Mouse (Mus musculus): Measurements from ENCODE around the gene Filip1l. TPM values are rescaled to one million over a fixed set of nuclear protein-coding genes. Genes with fewer than 3 reads are reported as not detected.

Gene Filip1l
- total and polyA plus RNA-seq, 2 experiments from 2014 or later = 1.3 to 1.7 TPM

DNA sequence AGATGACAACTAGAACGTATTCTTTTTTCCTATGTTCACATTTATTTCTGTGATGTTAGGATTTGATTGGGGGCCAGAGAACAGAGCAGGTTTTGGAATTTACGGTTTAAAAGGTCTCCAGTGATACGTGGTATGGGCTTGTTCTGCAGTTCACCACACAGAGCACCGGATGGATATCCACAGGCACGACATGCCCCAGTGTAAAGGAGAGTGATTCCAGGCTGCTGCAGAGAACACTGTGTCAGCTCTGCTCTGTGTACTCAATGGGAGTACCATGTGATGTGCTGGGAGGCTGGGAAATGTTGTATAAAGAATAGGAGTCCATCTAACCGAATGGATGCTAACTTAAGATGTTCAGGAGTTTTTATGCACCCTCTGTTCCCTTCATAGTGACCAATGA is 1.0 kb downstream of the Filip1l start:
- no peak overlapping the region for H3K4me3 ChIP-seq (ENCODE audit: low read depth, low read length)
- no peak overlapping the region for H3K9ac ChIP-seq
- H3K4me1 ChIP-seq (ENCODE audit: insufficient read depth) = no peaks in the 10 kb centered on the region
- no peak for TF ChIP-seq CTCF (IDR thresholded peaks at IDR 0.05; ENCODE audit: low read depth)
- no peaks in the 10 kb centered on the region for H3K27me3 ChIP-seq (ENCODE audit: insufficient read depth, low read length)
- H3K27ac ChIP-seq (ENCODE audit: low read depth, low read length) = no peak overlapping the region
- H3K36me3 ChIP-seq (ENCODE audit: insufficient read depth) = no peaks in the 10 kb centered on the region
- WGBS = 74% methylated on average over 6 of the region's 6 CpGs
- ATAC-seq (no peak), DNase-seq (no peak)
- H3K9me3 ChIP-seq (ENCODE audit: low read length) = no peaks in the 10 kb centered on the region
- no peak overlapping the region for H3K4me2 ChIP-seq (ENCODE audit: low read depth)

DNA sequence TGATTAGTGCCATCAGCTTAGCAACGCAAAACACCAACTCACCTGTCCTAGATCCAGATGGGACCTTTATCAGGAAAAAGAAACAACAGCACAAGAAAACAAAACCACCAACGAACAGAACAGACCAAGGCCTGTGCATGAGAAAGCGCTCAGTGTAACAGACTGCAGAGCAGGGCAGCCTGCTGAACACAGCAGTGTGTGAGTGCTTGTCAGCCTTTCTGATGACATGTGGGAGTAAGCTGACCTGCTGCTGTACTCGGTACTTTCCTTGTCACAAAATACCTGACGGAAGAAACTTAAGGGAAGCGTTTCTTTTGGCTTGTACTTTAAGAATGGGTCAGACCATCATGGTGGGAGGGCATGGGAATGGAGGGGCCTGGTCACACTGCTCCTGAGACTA is 3.6 kb downstream of the Filip1l start:
- TF ChIP-seq CTCF (IDR thresholded peaks at IDR 0.05; ENCODE audit: low read depth) = no peak
- DNase-seq (no peak), ATAC-seq (no peak; the same call in 1 of the 2 replicates)
- Histone ChIP-seq H3K4me3 (ENCODE audit: low read depth, low read length) (no peak overlapping the region), H3K27me3 (ENCODE audit: insufficient read depth, low read length) (no peaks in the 10 kb centered on the region), H3K4me2 (ENCODE audit: low read depth) (no peak overlapping the region), H3K9me3 (ENCODE audit: low read length) (no peaks in the 10 kb centered on the region), H3K27ac (ENCODE audit: low read depth, low read length) (no peak overlapping the region), H3K9ac (no peak overlapping the region), H3K4me1 (ENCODE audit: insufficient read depth) (no peaks in the 10 kb centered on the region), H3K36me3 (ENCODE audit: insufficient read depth) (no peaks in the 10 kb centered on the region)
- WGBS = 67% methylated on average over 6 of the region's 6 CpGs

DNA sequence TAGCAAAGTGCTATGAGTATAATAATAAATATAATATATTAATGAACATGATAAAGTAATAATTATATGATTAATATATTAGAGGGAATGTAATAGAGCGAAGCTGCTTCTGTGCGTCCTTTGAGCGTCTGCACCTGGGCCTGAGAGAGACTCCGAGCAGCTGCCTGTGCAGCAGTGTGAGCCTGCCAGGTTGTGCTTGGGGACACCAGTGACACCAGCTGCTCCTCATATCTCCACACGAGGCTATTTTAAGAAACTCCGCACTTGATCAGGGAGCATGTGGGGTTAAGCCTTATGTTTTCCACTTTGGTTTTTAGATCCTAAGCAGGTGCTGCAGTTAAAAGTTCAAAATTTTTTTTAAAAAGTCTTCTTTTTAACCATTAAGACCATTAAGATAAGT is 4.1 kb downstream of the Filip1l start:
- 91% methylated on average over 6 of the region's 6 CpGs for WGBS
- no peaks in the 10 kb centered on the region for H3K36me3 ChIP-seq (ENCODE audit: insufficient read depth)
- TF ChIP-seq CTCF (IDR thresholded peaks at IDR 0.05; ENCODE audit: low read depth) = no peak
- H3K27me3 ChIP-seq (ENCODE audit: insufficient read depth, low read length) = no peaks in the 10 kb centered on the region
- H3K9me3 ChIP-seq (ENCODE audit: low read length) = no peaks in the 10 kb centered on the region
- no peaks in the 10 kb centered on the region for H3K4me1 ChIP-seq (ENCODE audit: insufficient read depth)
- no peak for DNase-seq
- H3K4me3 ChIP-seq (ENCODE audit: low read depth, low read length) = no peak overlapping the region
- H3K9ac ChIP-seq = no peak overlapping the region
- no peak overlapping the region for H3K4me2 ChIP-seq (ENCODE audit: low read depth)
- H3K27ac ChIP-seq (ENCODE audit: low read depth, low read length) = no peak overlapping the region
- ATAC-seq = no peak; the same call in 1 of the 2 replicates

DNA sequence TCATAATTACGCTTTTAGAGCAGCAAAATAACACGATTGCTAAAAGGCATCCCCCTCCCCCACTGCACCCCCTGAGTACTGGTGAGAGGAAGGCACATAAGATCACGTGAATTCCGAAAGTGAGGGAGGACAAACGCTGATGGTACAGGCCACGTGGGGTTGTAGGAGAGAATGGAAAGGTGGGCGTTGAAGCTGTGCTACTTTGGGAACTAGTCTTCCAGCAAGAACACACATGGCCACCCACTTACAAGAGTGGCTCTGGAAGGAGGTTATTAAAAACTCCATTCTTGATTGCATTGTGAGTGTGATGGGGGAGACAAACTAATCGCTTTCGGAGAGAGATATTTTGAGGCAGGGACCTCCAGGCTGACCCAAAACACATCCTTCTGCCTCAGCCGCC is 6.4 kb downstream of the Filip1l start:
- no peaks in the 10 kb centered on the region for H3K27me3 ChIP-seq (ENCODE audit: insufficient read depth, low read length)
- H3K4me2 ChIP-seq (ENCODE audit: low read depth) = no peak overlapping the region
- H3K36me3 ChIP-seq (ENCODE audit: insufficient read depth) = no peaks in the 10 kb centered on the region
- H3K4me1 ChIP-seq (ENCODE audit: insufficient read depth) = no peaks in the 10 kb centered on the region
- no peak for TF ChIP-seq CTCF (IDR thresholded peaks at IDR 0.05; ENCODE audit: low read depth)
- WGBS = 83% methylated on average over 10 of the region's 10 CpGs
- ATAC-seq (no peak), DNase-seq (no peak)
- no peak overlapping the region for H3K27ac ChIP-seq (ENCODE audit: low read depth, low read length)
- no peak overlapping the region for H3K4me3 ChIP-seq (ENCODE audit: low read depth, low read length)
- no peak overlapping the region for H3K9ac ChIP-seq
- no peaks in the 10 kb centered on the region for H3K9me3 ChIP-seq (ENCODE audit: low read length)

DNA sequence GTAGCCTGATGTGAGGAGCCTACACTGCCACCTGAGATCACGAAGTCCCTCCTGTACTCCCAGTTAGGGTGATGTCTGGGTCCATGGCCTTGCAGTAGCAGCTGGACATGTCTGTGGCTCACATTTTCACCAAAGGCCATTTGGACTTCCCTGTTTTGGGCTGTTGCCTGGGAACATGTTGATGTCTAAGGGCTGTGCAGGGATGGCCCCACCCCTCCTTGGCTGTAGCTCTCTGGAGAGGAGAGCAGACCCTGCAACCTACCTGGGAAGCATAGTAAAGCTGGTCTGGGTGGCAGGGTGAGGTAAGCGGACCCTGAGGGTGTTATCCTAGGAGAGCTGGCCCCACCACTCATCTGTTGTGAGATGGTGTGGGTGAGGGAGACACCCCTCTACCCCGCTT is 7.9 kb downstream of the Filip1l start:
- 95% methylated on average over 3 of the region's 3 CpGs for WGBS
- H3K4me1 ChIP-seq (ENCODE audit: insufficient read depth) = no peaks in the 10 kb centered on the region
- H3K27ac ChIP-seq (ENCODE audit: low read depth, low read length) = no peak overlapping the region
- DNase-seq = no peak
- H3K9me3 ChIP-seq (ENCODE audit: low read length) = no peaks in the 10 kb centered on the region
- no peak overlapping the region for H3K4me3 ChIP-seq (ENCODE audit: low read depth, low read length)
- no peak overlapping the region for H3K9ac ChIP-seq
- no peaks in the 10 kb centered on the region for H3K36me3 ChIP-seq (ENCODE audit: insufficient read depth)
- no peak for TF ChIP-seq CTCF (IDR thresholded peaks at IDR 0.05; ENCODE audit: low read depth)
- no peak overlapping the region for H3K4me2 ChIP-seq (ENCODE audit: low read depth)
- no peak for ATAC-seq
- H3K27me3 ChIP-seq (ENCODE audit: insufficient read depth, low read length) = no peaks in the 10 kb centered on the region

DNA sequence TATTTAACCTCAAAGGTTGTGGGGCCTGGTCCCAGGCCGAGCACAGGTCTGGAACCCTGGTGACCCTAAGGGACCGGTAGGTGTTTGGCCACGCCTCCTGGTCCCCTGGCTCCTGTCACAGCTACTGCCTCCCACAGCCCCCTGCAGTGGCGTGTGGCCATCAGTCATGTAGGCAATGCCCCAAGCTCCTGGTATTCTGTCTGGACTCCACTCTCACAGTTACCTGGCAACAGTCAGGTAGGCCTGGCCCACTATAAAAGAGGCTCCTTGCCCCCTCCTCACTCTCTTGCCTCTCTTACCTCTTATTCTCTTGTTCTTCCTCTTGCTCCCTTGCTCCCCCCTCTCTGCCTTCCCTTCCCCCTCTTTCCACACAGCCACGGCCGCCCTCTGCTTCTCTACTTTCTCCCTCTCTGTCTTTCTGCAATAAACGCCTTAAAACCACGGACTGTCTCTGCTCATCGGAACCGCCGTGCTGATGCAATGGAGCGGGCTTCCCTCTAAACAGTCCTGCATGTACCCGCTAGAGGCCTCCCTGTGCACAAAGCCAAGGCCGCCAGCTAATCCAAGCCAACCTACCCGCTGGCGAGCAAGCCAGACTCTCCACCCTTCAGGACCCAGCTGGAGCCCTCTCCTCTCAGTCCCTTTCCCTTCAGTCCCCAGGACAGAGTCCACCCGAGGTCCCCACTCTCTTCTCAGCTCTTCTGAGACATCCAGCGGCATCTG is 9.9 kb downstream of the Filip1l start:
- Histone ChIP-seq H3K4me3 (ENCODE audit: low read depth, low read length) (no peak overlapping the region), H3K4me2 (ENCODE audit: low read depth) (peak overlapping the region; percentile 27), H3K4me1 (ENCODE audit: insufficient read depth) (no peaks in the 10 kb centered on the region), H3K9me3 (ENCODE audit: low read length) (no peaks in the 10 kb centered on the region), H3K9ac (0 out of 2 replicates have a peak overlapping the region, but pooled peaks have one; percentile 22), H3K27me3 (ENCODE audit: insufficient read depth, low read length) (no peaks in the 10 kb centered on the region), H3K36me3 (ENCODE audit: insufficient read depth) (no peaks in the 10 kb centered on the region), H3K27ac (ENCODE audit: low read depth, low read length) (no peak overlapping the region)
- ATAC-seq = peak; percentile 94
- 39% methylated on average over 18 of the region's 18 CpGs for WGBS
- TF ChIP-seq CTCF (IDR thresholded peaks at IDR 0.05; ENCODE audit: low read depth) = peak; percentile 63
- peak; percentile 63 for DNase-seq

DNA sequence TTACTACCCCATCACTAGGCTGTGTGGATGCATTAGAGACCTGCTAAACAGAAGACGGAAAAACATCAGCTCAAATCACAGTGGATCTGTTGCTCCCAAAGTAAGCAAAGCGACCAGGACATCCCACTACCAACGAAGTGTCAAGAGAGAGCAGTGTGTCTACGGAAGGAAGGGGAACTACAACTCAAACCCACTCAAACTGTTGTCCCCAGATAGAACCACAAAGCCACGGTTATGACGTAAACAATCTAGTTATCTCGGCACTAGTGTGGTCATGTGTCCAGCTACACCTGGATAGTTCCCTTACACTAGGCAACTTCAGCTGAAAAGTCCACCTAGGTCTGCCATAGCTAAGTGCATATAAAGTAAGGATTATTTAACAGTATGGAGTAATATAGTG is 11.6 kb downstream of the Filip1l start:
- H3K9ac ChIP-seq = no peak overlapping the region
- no peaks in the 10 kb centered on the region for H3K9me3 ChIP-seq (ENCODE audit: low read length)
- WGBS = 86% methylated on average over 7 of the region's 7 CpGs
- no peaks in the 10 kb centered on the region for H3K27me3 ChIP-seq (ENCODE audit: insufficient read depth, low read length)
- no peak for ATAC-seq
- no peaks in the 10 kb centered on the region for H3K36me3 ChIP-seq (ENCODE audit: insufficient read depth)
- no peak overlapping the region for H3K27ac ChIP-seq (ENCODE audit: low read depth, low read length)
- no peak overlapping the region for H3K4me2 ChIP-seq (ENCODE audit: low read depth)
- TF ChIP-seq CTCF (IDR thresholded peaks at IDR 0.05; ENCODE audit: low read depth) = no peak
- no peak overlapping the region for H3K4me3 ChIP-seq (ENCODE audit: low read depth, low read length)
- H3K4me1 ChIP-seq (ENCODE audit: insufficient read depth) = no peaks in the 10 kb centered on the region
- no peak for DNase-seq
